In genomic region chr5:82226329-82226728, GRCm38 (mm10) we compare ENCODE assay signal across 20 mouse cellular contexts.
DNase-seq lines count a peak whose midpoint lies in the region; ATAC-seq and TF ChIP-seq lines count a peak whose summit lies in the region.
"Had no signal": no experiment of that assay in that cellular context is flagged by ENCODE, and none has a peak within 500 bp of the region (broad histone marks: within the 10 kb centered on the region; RNA-seq: fewer than 3 reads in every experiment).

No protein-coding gene starts in this region.

- no peak overlapping the region for H3K4me2 ChIP-seq in forebrain, postnatal 0 days (ENCODE audit: low read depth)
- H3K4me2 ChIP-seq in forebrain, embryonic 12.5 days = no peak overlapping the region
- no peak overlapping the region for H3K4me2 ChIP-seq in midbrain, embryonic 11.5 days
- no peak overlapping the region for H3K4me2 ChIP-seq in midbrain, embryonic 15.5 days
- H3K4me2 ChIP-seq in midbrain, embryonic 14.5 days (ENCODE audit: low read length) = no peak overlapping the region
- no peak overlapping the region for H3K4me2 ChIP-seq in midbrain, postnatal 0 days (ENCODE audit: low read depth, low read length, poor library complexity, severe bottlenecking)
- H3K4me2 ChIP-seq: embryonic facial prominence, embryonic 12.5 days; forebrain, embryonic 13.5 days had no signal

- H3K27ac ChIP-seq in forebrain, postnatal 0 days (ENCODE audit: low read depth, low read length) = no peak overlapping the region
- no peak overlapping the region for H3K27ac ChIP-seq in forebrain, embryonic 12.5 days
- no peak overlapping the region for H3K27ac ChIP-seq in midbrain, embryonic 11.5 days (ENCODE audit: low read depth, low read length)
- no peak overlapping the region for H3K27ac ChIP-seq in midbrain, embryonic 15.5 days
- H3K27ac ChIP-seq in midbrain, embryonic 14.5 days (replicated peaks; ENCODE audit: low read depth, low read length) = no peak overlapping the region
- no peak overlapping the region for H3K27ac ChIP-seq in midbrain, postnatal 0 days (ENCODE audit: low read depth, low read length)
- H3K27ac ChIP-seq: embryonic facial prominence, embryonic 10.5 days; embryonic facial prominence, embryonic 12.5 days; forebrain, embryonic 13.5 days had no signal

- no peaks in the 10 kb centered on the region for H3K27me3 ChIP-seq in forebrain, postnatal 0 days (ENCODE audit: insufficient read depth, low read length)
- no peaks in the 10 kb centered on the region for H3K27me3 ChIP-seq in forebrain, embryonic 12.5 days
- H3K27me3 ChIP-seq in midbrain, embryonic 11.5 days (ENCODE audit: control insufficient read depth, insufficient read depth, low read length) = no peaks in the 10 kb centered on the region
- H3K27me3 ChIP-seq in midbrain, embryonic 15.5 days (replicated peaks) = no peaks in the 10 kb centered on the region
- no peaks in the 10 kb centered on the region for H3K27me3 ChIP-seq in midbrain, embryonic 14.5 days (ENCODE audit: control insufficient read depth, insufficient read depth, low read length)
- H3K27me3 ChIP-seq in midbrain, postnatal 0 days (ENCODE audit: insufficient read depth, low read length) = no peaks in the 10 kb centered on the region
- H3K27me3 ChIP-seq: embryonic facial prominence, embryonic 12.5 days; forebrain, embryonic 13.5 days had no signal

- no peak overlapping the region for H3K9ac ChIP-seq in forebrain, postnatal 0 days
- H3K9ac ChIP-seq in forebrain, embryonic 12.5 days = no peak overlapping the region
- no peak overlapping the region for H3K9ac ChIP-seq in midbrain, embryonic 11.5 days (ENCODE audit: low read length)
- H3K9ac ChIP-seq in midbrain, embryonic 15.5 days = no peak overlapping the region
- H3K9ac ChIP-seq in midbrain, embryonic 14.5 days (replicated peaks; ENCODE audit: low read length) = no peak overlapping the region
- no peak overlapping the region for H3K9ac ChIP-seq in midbrain, postnatal 0 days (replicated peaks; ENCODE audit: low read length, poor library complexity, severe bottlenecking)
- H3K9ac ChIP-seq: embryonic facial prominence, embryonic 12.5 days; forebrain, embryonic 13.5 days had no signal

- H3K4me1 ChIP-seq in forebrain, postnatal 0 days (ENCODE audit: insufficient read depth) = no peaks in the 10 kb centered on the region
- H3K4me1 ChIP-seq in forebrain, embryonic 12.5 days = no peaks in the 10 kb centered on the region
- H3K4me1 ChIP-seq in midbrain, embryonic 11.5 days (ENCODE audit: control insufficient read depth, insufficient read depth, low read length) = no peaks in the 10 kb centered on the region
- H3K4me1 ChIP-seq in midbrain, embryonic 15.5 days = no peaks in the 10 kb centered on the region
- no peaks in the 10 kb centered on the region for H3K4me1 ChIP-seq in midbrain, embryonic 14.5 days (ENCODE audit: control insufficient read depth, insufficient read depth, low read length)
- H3K4me1 ChIP-seq in midbrain, postnatal 0 days (ENCODE audit: insufficient read depth, low read length) = no peaks in the 10 kb centered on the region
- H3K4me1 ChIP-seq: embryonic facial prominence, embryonic 10.5 days; embryonic facial prominence, embryonic 12.5 days; forebrain, embryonic 13.5 days had no signal

- DNase-seq in forebrain, postnatal 0 days = peak; percentile 4
- DNase-seq in midbrain, embryonic 11.5 days (ENCODE audit: low spot score, missing footprints) = no peak
- DNase-seq in midbrain, embryonic 14.5 days = peak; percentile 8
- no peak for DNase-seq in midbrain, postnatal 0 days (ENCODE audit: low spot score)
- peak; percentile 61 for DNase-seq in brain, embryonic 14.5 days (ENCODE audit: low read depth)
- no peak for DNase-seq in lung, postnatal 36 days
- DNase-seq: adrenal gland, adult 2 months; adrenal gland, postnatal 10 days; adrenal gland, postnatal 25 days; cerebellum, adult 11-12 months; cerebellum, adult 2 months; cerebellum, adult 9-10 months; cerebellum, postnatal 10 days; cerebellum, postnatal 25 days had no signal

- no peaks in the 10 kb centered on the region for H3K9me3 ChIP-seq in forebrain, postnatal 0 days (ENCODE audit: low read length)
- no peaks in the 10 kb centered on the region for H3K9me3 ChIP-seq in forebrain, embryonic 12.5 days
- H3K9me3 ChIP-seq in midbrain, embryonic 11.5 days (ENCODE audit: control insufficient read depth, low read length) = no peaks in the 10 kb centered on the region
- H3K9me3 ChIP-seq in midbrain, embryonic 15.5 days = no peaks in the 10 kb centered on the region
- no peaks in the 10 kb centered on the region for H3K9me3 ChIP-seq in midbrain, embryonic 14.5 days (ENCODE audit: control insufficient read depth, low read length)
- H3K9me3 ChIP-seq in midbrain, postnatal 0 days (ENCODE audit: low read length) = no peaks in the 10 kb centered on the region
- H3K9me3 ChIP-seq: embryonic facial prominence, embryonic 10.5 days; embryonic facial prominence, embryonic 12.5 days; forebrain, embryonic 13.5 days had no signal

- ATAC-seq in forebrain, postnatal 0 days = no peak
- no peak for ATAC-seq in forebrain, embryonic 12.5 days (ENCODE audit: low FRiP score)
- ATAC-seq in midbrain, embryonic 11.5 days (ENCODE audit: low FRiP score) = 0 out of 2 replicates have a peak, but pooled peaks have one; percentile 24
- no peak; the same call in 1 of the 2 replicates for ATAC-seq in midbrain, embryonic 15.5 days (replicated peaks)
- no peak; the same call in 1 of the 2 replicates for ATAC-seq in midbrain, embryonic 14.5 days (ENCODE audit: low FRiP score, low TSS enrichment)
- ATAC-seq in midbrain, postnatal 0 days (ENCODE audit: low FRiP score) = no peak
- ATAC-seq: forebrain, embryonic 13.5 days; forebrain, embryonic 16.5 days had no signal

- 52% methylated on average over 3 of the region's 3 CpGs for WGBS in forebrain, postnatal 0 days
- 70% methylated on average over 3 of the region's 3 CpGs for WGBS in forebrain, embryonic 12.5 days
- 80% methylated on average over 3 of the region's 3 CpGs for WGBS in midbrain, embryonic 11.5 days
- 51% methylated on average over 3 of the region's 3 CpGs for WGBS in midbrain, embryonic 15.5 days
- WGBS in midbrain, embryonic 14.5 days = 47% methylated on average over 3 of the region's 3 CpGs
- WGBS in midbrain, postnatal 0 days = 58% methylated on average over 3 of the region's 3 CpGs

- H3K36me3 ChIP-seq in forebrain, postnatal 0 days (ENCODE audit: insufficient read depth) = no peaks in the 10 kb centered on the region
- no peaks in the 10 kb centered on the region for H3K36me3 ChIP-seq in forebrain, embryonic 12.5 days (replicated peaks)
- no peaks in the 10 kb centered on the region for H3K36me3 ChIP-seq in midbrain, embryonic 11.5 days (ENCODE audit: control insufficient read depth, insufficient read depth, low read length)
- H3K36me3 ChIP-seq in midbrain, embryonic 15.5 days (replicated peaks) = no peaks in the 10 kb centered on the region
- H3K36me3 ChIP-seq in midbrain, embryonic 14.5 days (ENCODE audit: control insufficient read depth, insufficient read depth, low read length) = no peaks in the 10 kb centered on the region
- H3K36me3 ChIP-seq in midbrain, postnatal 0 days (ENCODE audit: insufficient read depth, low read length) = no peaks in the 10 kb centered on the region
- H3K36me3 ChIP-seq: embryonic facial prominence, embryonic 10.5 days; embryonic facial prominence, embryonic 12.5 days had no signal

- no peak for TF ChIP-seq CTCF in forebrain, postnatal 0 days (IDR thresholded peaks at IDR 0.05; ENCODE audit: low read depth)
- no peak for TF ChIP-seq CTCF in midbrain, postnatal 0 days (IDR thresholded peaks at IDR 0.05)
- no peak for TF ChIP-seq CTCF in brain, embryonic 14.5 days (IDR thresholded peaks at IDR 0.05; ENCODE audit: borderline replicate concordance, extremely low read depth, insufficient read depth, insufficient read length)

- no peak overlapping the region for H3K4me3 ChIP-seq in forebrain, postnatal 0 days (ENCODE audit: low read depth, low read length)
- H3K4me3 ChIP-seq in forebrain, embryonic 12.5 days (replicated peaks) = no peak overlapping the region
- H3K4me3 ChIP-seq in midbrain, embryonic 11.5 days (ENCODE audit: low read depth, low read length) = no peak overlapping the region
- H3K4me3 ChIP-seq in midbrain, embryonic 15.5 days = no peak overlapping the region
- H3K4me3 ChIP-seq in midbrain, embryonic 14.5 days (replicated peaks; ENCODE audit: low read depth, low read length) = no peak overlapping the region
- H3K4me3 ChIP-seq in midbrain, postnatal 0 days (ENCODE audit: low read depth, low read length) = no peak overlapping the region
- H3K4me3 ChIP-seq: embryonic facial prominence, embryonic 10.5 days; embryonic facial prominence, embryonic 12.5 days; forebrain, embryonic 13.5 days had no signal

- no peak for TF ChIP-seq POLR2A in brain, embryonic 14.5 days (IDR thresholded peaks at IDR 0.05; ENCODE audit: borderline replicate concordance, extremely low read depth, insufficient read depth, insufficient read length, poor library complexity, severe bottlenecking)

Comparison
In these comparisons a context has a peak if more than half of its experiments do, and no peak if none do; other contexts are left out.
1. DNase-seq: peak in forebrain, postnatal 0 days (single experiment), midbrain, embryonic 14.5 days (single experiment) and brain, embryonic 14.5 days (single experiment); none in midbrain, embryonic 11.5 days (single experiment), midbrain, postnatal 0 days (single experiment) and lung, postnatal 36 days (single experiment).